Mouse (Mus musculus): Measurements from ENCODE around the gene Nrsn2. TPM values are rescaled to one million over a fixed set of nuclear protein-coding genes. Genes with fewer than 3 reads are reported as not detected.

Gene Nrsn2
- polyA plus RNA-seq, 1 experiment from 2014 or later = 5.1 TPM

- no peaks in the 10 kb centered on the region for H3K36me3 ChIP-seq
Measured at GRCm38 (mm10) chr2:152346776-152347465, 29.5 kb downstream of the Nrsn2 start.

GRCm38 (mm10) chr2:152345393-152345792 lies 31.0 kb downstream of the Nrsn2 start:
- WGBS = 57% methylated on average over 6 of the region's 6 CpGs
- Histone ChIP-seq H3K9me3 (no peaks in the 10 kb centered on the region), H3K4me3 (no peak overlapping the region), H3K4me1 (replicated peaks) (peaks cover 22% of the 10 kb centered on the region), H3K36me3 (no peaks in the 10 kb centered on the region), H3K27me3 (ENCODE audit: insufficient read depth, poor library complexity, severe bottlenecking) (peaks cover 36% of the 10 kb centered on the region), H3K27ac (no peak overlapping the region)
- DNase-seq (ENCODE audit: low spot score) = no peak

More at GRCm38 (mm10) chr2:152346776-152347465, 29.5 kb downstream of the Nrsn2 start:
- peaks cover 22% of the 10 kb centered on the region for H3K4me1 ChIP-seq (replicated peaks)
- no peak for DNase-seq (ENCODE audit: low spot score)
- peaks cover 33% of the 10 kb centered on the region for H3K27me3 ChIP-seq (ENCODE audit: insufficient read depth, poor library complexity, severe bottlenecking)
- H3K9me3 ChIP-seq = no peaks in the 10 kb centered on the region
- H3K4me3 ChIP-seq = no peak overlapping the region
- WGBS = 42% methylated on average over 9 of the region's 9 CpGs
- H3K27ac ChIP-seq = no peak overlapping the region

GRCm38 (mm10) chr2:152344909-152345308 lies 31.5 kb downstream of the Nrsn2 start:
- peaks cover 36% of the 10 kb centered on the region for H3K27me3 ChIP-seq (ENCODE audit: insufficient read depth, poor library complexity, severe bottlenecking)
- no peaks in the 10 kb centered on the region for H3K9me3 ChIP-seq
- no peak overlapping the region for H3K27ac ChIP-seq
- no peak overlapping the region for H3K4me3 ChIP-seq
- H3K36me3 ChIP-seq = no peaks in the 10 kb centered on the region
- 61% methylated on average over 5 of the region's 5 CpGs for WGBS
- DNase-seq (ENCODE audit: low spot score) = no peak
- H3K4me1 ChIP-seq (replicated peaks) = peaks cover 22% of the 10 kb centered on the region

- Histone ChIP-seq H3K27ac (0 out of 2 replicates have a peak overlapping the region, but pooled peaks have one; percentile 73), H3K27me3 (ENCODE audit: insufficient read depth, poor library complexity, severe bottlenecking) (peaks cover 35% of the 10 kb centered on the region)
- peak; percentile 12 for DNase-seq (ENCODE audit: low spot score)
Measured at GRCm38 (mm10) chr2:152344361-152344760, 32.1 kb downstream of the Nrsn2 start.

GRCm38 (mm10) chr2:152343329-152344213 lies 32.9 kb downstream of the Nrsn2 start, which contains the start of gene Trib3:
Gene Trib3 (minus strand): TSS chr2:152344032.
- H3K9me3 ChIP-seq = no peaks in the 10 kb centered on the region
- peak within 1 kb of the TSS; percentile 73 for H3K27ac ChIP-seq
- DNase-seq (ENCODE audit: low spot score) = peak; percentile 80
- peaks cover 32% of the 10 kb centered on the region for H3K27me3 ChIP-seq (ENCODE audit: insufficient read depth, poor library complexity, severe bottlenecking)
- H3K4me3 ChIP-seq = peak within 1 kb of the TSS; percentile 55
- WGBS = under 1% methylated on average over 52 of the region's 52 CpGs
- peaks cover 22% of the 10 kb centered on the region for H3K4me1 ChIP-seq (replicated peaks)
- no peaks in the 10 kb centered on the region for H3K36me3 ChIP-seq

More at GRCm38 (mm10) chr2:152344361-152344760, 32.1 kb downstream of the Nrsn2 start:
- 14% methylated on average over 10 of the region's 10 CpGs for WGBS
- peak overlapping the region; percentile 55 for H3K4me3 ChIP-seq
- no peaks in the 10 kb centered on the region for H3K36me3 ChIP-seq
- peaks cover 22% of the 10 kb centered on the region for H3K4me1 ChIP-seq (replicated peaks)
- H3K9me3 ChIP-seq = no peaks in the 10 kb centered on the region

- H3K27ac ChIP-seq = no peak overlapping the region
- H3K4me1 ChIP-seq (replicated peaks) = peaks cover 27% of the 10 kb centered on the region
- peaks cover 25% of the 10 kb centered on the region for H3K27me3 ChIP-seq (ENCODE audit: insufficient read depth, poor library complexity, severe bottlenecking)
- no peaks in the 10 kb centered on the region for H3K9me3 ChIP-seq
- DNase-seq (ENCODE audit: low spot score) = no peak
- WGBS = 85% methylated on average over 22 of the region's 22 CpGs
- H3K36me3 ChIP-seq = no peaks in the 10 kb centered on the region
- no peak overlapping the region for H3K4me3 ChIP-seq
Measured at GRCm38 (mm10) chr2:152339631-152340179, 36.7 kb downstream of the Nrsn2 start.

GRCm38 (mm10) chr2:152338319-152338718 lies 38.1 kb downstream of the Nrsn2 start:
- DNase-seq (ENCODE audit: low spot score) = no peak
- Histone ChIP-seq H3K27ac (no peak overlapping the region), H3K4me1 (replicated peaks) (peaks cover 19% of the 10 kb centered on the region), H3K9me3 (no peaks in the 10 kb centered on the region), H3K36me3 (no peaks in the 10 kb centered on the region), H3K4me3 (no peak overlapping the region), H3K27me3 (ENCODE audit: insufficient read depth, poor library complexity, severe bottlenecking) (peaks cover 22% of the 10 kb centered on the region)
- 80% methylated on average over 13 of the region's 13 CpGs for WGBS

GRCm38 (mm10) chr2:152337591-152338212 lies 38.7 kb downstream of the Nrsn2 start:
- WGBS = 91% methylated on average over 11 of the region's 11 CpGs
- Histone ChIP-seq H3K4me1 (replicated peaks) (peaks cover 16% of the 10 kb centered on the region), H3K9me3 (no peaks in the 10 kb centered on the region), H3K27ac (no peak overlapping the region), H3K27me3 (ENCODE audit: insufficient read depth, poor library complexity, severe bottlenecking) (peaks cover 19% of the 10 kb centered on the region), H3K4me3 (no peak overlapping the region), H3K36me3 (no peaks in the 10 kb centered on the region)
- DNase-seq (ENCODE audit: low spot score) = no peak

GRCm38 (mm10) chr2:152336856-152337255 lies 39.6 kb downstream of the Nrsn2 start:
- Histone ChIP-seq H3K9me3 (no peaks in the 10 kb centered on the region), H3K4me1 (replicated peaks) (peaks cover 18% of the 10 kb centered on the region), H3K4me3 (no peak overlapping the region), H3K27me3 (ENCODE audit: insufficient read depth, poor library complexity, severe bottlenecking) (peaks cover 11% of the 10 kb centered on the region; the same call in 1 of the 2 replicates), H3K36me3 (no peaks in the 10 kb centered on the region), H3K27ac (no peak overlapping the region)
- DNase-seq (ENCODE audit: low spot score) = no peak
- WGBS = 86% methylated on average over 1 of the region's 1 CpGs

- H3K27me3 ChIP-seq (ENCODE audit: insufficient read depth, poor library complexity, severe bottlenecking) = peaks cover 8% of the 10 kb centered on the region; the same call in 1 of the 2 replicates
- no peaks in the 10 kb centered on the region for H3K9me3 ChIP-seq
- H3K36me3 ChIP-seq = peaks cover 5% of the 10 kb centered on the region; the same call in 1 of the 2 replicates
- H3K4me3 ChIP-seq = no peak overlapping the region
- peaks cover 33% of the 10 kb centered on the region for H3K4me1 ChIP-seq (replicated peaks)
- WGBS = 52% methylated on average over 11 of the region's 11 CpGs
- peak overlapping the region; percentile 23; the same call in 1 of the 2 replicates for H3K27ac ChIP-seq
- no peak for DNase-seq (ENCODE audit: low spot score)
Measured at GRCm38 (mm10) chr2:152335289-152335820, 41.1 kb downstream of the Nrsn2 start.

GRCm38 (mm10) chr2:152333345-152334006 lies 43.0 kb downstream of the Nrsn2 start:
- Histone ChIP-seq H3K27ac (no peak overlapping the region), H3K4me3 (no peak overlapping the region), H3K9me3 (no peaks in the 10 kb centered on the region), H3K36me3 (peaks cover 22% of the 10 kb centered on the region), H3K4me1 (replicated peaks) (peaks cover 35% of the 10 kb centered on the region), H3K27me3 (ENCODE audit: insufficient read depth, poor library complexity, severe bottlenecking) (peaks cover 8% of the 10 kb centered on the region; the same call in 1 of the 2 replicates)
- WGBS = 73% methylated on average over 4 of the region's 4 CpGs
- DNase-seq (ENCODE audit: low spot score) = no peak

All from hindbrain, embryonic 10.5 days (tissue).